Mouse (Mus musculus): ENCODE results near the gene Gm12184.
"Not testable (repeated sequence)": the region's sequence is repeated elsewhere in the genome, so short reads cannot be mapped to it uniquely, and the experiment has no call there.

The Gm12184 gene

GRCm38 (mm10) chr11:48825979-48826751, at the start of gene Gm12184, which contains the start of gene Trim7:
Gene Gm12184 (minus strand): TSS chr11:48826655.
Gene Trim7 (plus strand): TSS chr11:48826140.
- not testable (repeated sequence) for DNase-seq (ENCODE audit: low spot score)

- not testable (repeated sequence) for DNase-seq (ENCODE audit: low spot score)
These were observed 48.9 kb upstream of the Gm12184 start for GRCm38 (mm10) chr11:48875343-48875837.

- peak; percentile 62 for DNase-seq (ENCODE audit: low spot score)
These were observed 48.0 kb upstream of the Gm12184 start for GRCm38 (mm10) chr11:48874465-48874864.

GRCm38 (mm10) chr11:48873591-48874290, 47.3 kb upstream of the Gm12184 start:
- no peak for DNase-seq (ENCODE audit: low spot score)

- DNase-seq (ENCODE audit: low spot score): no peak
These were observed 46.3 kb upstream of the Gm12184 start for GRCm38 (mm10) chr11:48872695-48873300.

GRCm38 (mm10) chr11:48871817-48872541, 45.5 kb upstream of the Gm12184 start:
- no peak for DNase-seq (ENCODE audit: low spot score)

- DNase-seq (ENCODE audit: low spot score): peak; percentile 75
These were observed 44.8 kb upstream of the Gm12184 start, which contains the start of gene Irgm1 for GRCm38 (mm10) chr11:48871201-48871772. Gene Irgm1 (minus strand): TSS chr11:48871683.

GRCm38 (mm10) chr11:48870781-48871180, 44.3 kb upstream of the Gm12184 start:
- no peak for DNase-seq (ENCODE audit: low spot score)

GRCm38 (mm10) chr11:48869380-48870110, 43.1 kb upstream of the Gm12184 start:
- DNase-seq (ENCODE audit: low spot score): no peak

GRCm38 (mm10) chr11:48866481-48866880, 40.0 kb upstream of the Gm12184 start:
- DNase-seq (ENCODE audit: low spot score): no peak

GRCm38 (mm10) chr11:48863808-48864207, 37.4 kb upstream of the Gm12184 start:
- no peak for DNase-seq (ENCODE audit: low spot score)

GRCm38 (mm10) chr11:48862784-48863319, 36.4 kb upstream of the Gm12184 start:
- DNase-seq (ENCODE audit: low spot score): no peak

GRCm38 (mm10) chr11:48859014-48859413, 32.6 kb upstream of the Gm12184 start:
- DNase-seq (ENCODE audit: low spot score): no peak

GRCm38 (mm10) chr11:48853474-48854180, 27.2 kb upstream of the Gm12184 start:
- peak; percentile 87 for DNase-seq (ENCODE audit: low spot score)

- no peak for DNase-seq (ENCODE audit: low spot score)
These were observed 26.4 kb upstream of the Gm12184 start for GRCm38 (mm10) chr11:48852624-48853473.

GRCm38 (mm10) chr11:48852190-48852589, 25.7 kb upstream of the Gm12184 start:
- no peak for DNase-seq (ENCODE audit: low spot score)

GRCm38 (mm10) chr11:48851270-48851995, 25.0 kb upstream of the Gm12184 start:
- no peak for DNase-seq (ENCODE audit: low spot score)

- DNase-seq (ENCODE audit: low spot score): no peak
These were observed 23.8 kb upstream of the Gm12184 start for GRCm38 (mm10) chr11:48850240-48850639.

Data from testis, postnatal 10 days (tissue).